Mouse (Mus musculus): Measurements from ENCODE around the gene Ppfia4.

DNA sequence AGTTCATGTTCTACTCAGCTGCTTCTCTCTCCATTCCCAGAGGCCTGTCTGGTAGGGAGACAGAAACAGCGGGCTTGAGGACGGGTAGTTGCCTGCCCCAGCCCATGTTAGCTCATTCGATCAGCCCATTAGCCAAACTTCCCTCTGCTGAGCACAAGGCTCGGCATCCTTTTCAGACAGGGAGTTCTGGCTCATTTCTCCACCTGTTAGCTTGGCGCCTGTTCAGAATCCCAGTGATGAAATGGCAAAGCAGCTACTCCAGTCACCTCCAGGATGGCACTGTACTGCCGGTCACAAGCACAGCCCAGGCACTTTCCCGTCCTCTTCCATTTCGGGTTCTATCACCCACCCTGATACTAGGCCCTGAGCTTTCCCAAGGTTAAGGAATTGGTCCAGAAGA lies 35.5 kb downstream of the Ppfia4 start:
- TF ChIP-seq CTCF (IDR thresholded peaks at IDR 0.05; ENCODE audit: extremely low read depth, insufficient read length, insufficient replicate concordance, low read depth, low read length) (no peak), POLR2A (IDR thresholded peaks at IDR 0.05; ENCODE audit: low read depth, low read length) (no peak)

All from small intestine, adult 2 months (tissue).